Mouse (Mus musculus) heart, adult 2 months (tissue): ENCODE measurements at regions not wholly inside any gene's neighbourhood (a gene's known extent, or its start where the extent isn't known, plus 50 kb on each side); places are given as distances from the start of the nearest gene placed in this dataset.

Experiments used
- DNase-seq, 2 experiments: peaks; one replicate each; pipeline ENCODE4 v3.0.0; 2021
- H3K27ac ChIP-seq: fragments of 200-600 bp; 2 replicates; pipeline ENCODE4 v1.8.1; 2022
- H3K27me3 ChIP-seq: fragments of 200-500 bp; 2 replicates; pipeline ENCODE4 v1.6.1; 2012; ENCODE audit warnings: mild to moderate bottlenecking, low read length, inconsistent platforms, mixed read lengths; ENCODE audit not compliant: control insufficient read depth, insufficient read depth
- H3K36me3 ChIP-seq: fragments of 200-500 bp; 2 replicates; pipeline ENCODE4 v1.6.1; 2012; ENCODE audit warnings: low read length, inconsistent platforms; ENCODE audit not compliant: control insufficient read depth, insufficient read depth
- H3K4me1 ChIP-seq: fragments of 200-500 bp; 2 replicates; pipeline ENCODE4 v1.6.1; 2011; ENCODE audit warnings: low read length; ENCODE audit not compliant: control insufficient read depth, insufficient read depth
- H3K4me3 ChIP-seq: fragments of 200-600 bp; 2 replicates; pipeline ENCODE4 v1.8.1; 2022
- H3K79me2 ChIP-seq: fragments of 200-500 bp; replicated peaks from 2 replicates; pipeline ENCODE4 v1.6.1; 2012; ENCODE audit warnings: mild to moderate bottlenecking, inconsistent platforms, low read length, moderate library complexity, mixed read lengths; ENCODE audit not compliant: control insufficient read depth, insufficient read depth
- H3K9ac ChIP-seq: fragments of 200-500 bp; 2 replicates; pipeline ENCODE4 v1.6.1; 2012; ENCODE audit warnings: low read depth, mild to moderate bottlenecking, control low read depth, inconsistent platforms, low read length, mixed read lengths
- CTCF ChIP-seq: fragments of 200-600 bp; IDR thresholded peaks from 2 replicates; pipeline ENCODE4 v1.8.1; 2022; ENCODE audit warnings: antibody characterized with exemption, mild to moderate bottlenecking, moderate library complexity
- EP300 ChIP-seq: fragments of 200-500 bp; IDR thresholded peaks from 2 replicates; pipeline ENCODE4 v1.6.1; 2011; ENCODE audit warnings: low read depth, low read length, control low read depth; ENCODE audit not compliant: insufficient read depth
- POLR2A ChIP-seq: fragments of 200-500 bp; IDR thresholded peaks from 2 replicates; pipeline ENCODE4 v1.6.1; 2011; ENCODE audit warnings: mild to moderate bottlenecking, low read depth, low read length, control low read depth; ENCODE audit not compliant: insufficient read depth
- WGBS: fragments of 180-500 bp; shearing (Covaris S2); methylation state at CpG from one replicate; pipeline ENCODE4 v1.1.7; 2018; 5-methylcytosine and 5-hydroxymethylcytosine counted together
- intact Hi-C: fragments of 180-260 bp; cut with DNase I; formaldehyde crosslinking; loops from one replicate; pipeline ENCODE4 v1.15.1; 2025

- no peaks in the 10 kb centered on the region for H3K79me2 ChIP-seq
- 45% methylated on average over 5 of the region's 5 CpGs for WGBS
- no peak overlapping the region for H3K4me3 ChIP-seq
- H3K36me3 ChIP-seq = no peaks in the 10 kb centered on the region
- no peaks in the 10 kb centered on the region for H3K4me1 ChIP-seq
- H3K27ac ChIP-seq = no peak overlapping the region
- no peaks in the 10 kb centered on the region for H3K27me3 ChIP-seq
- TF ChIP-seq CTCF = no peak
- no peak for TF ChIP-seq EP300
- no peak for TF ChIP-seq POLR2A
- H3K9ac ChIP-seq = no peak overlapping the region
- intact Hi-C loops = no loop called here
- no peak for DNase-seq
Observed at GRCm38 (mm10) chr1:69746575-69747290, 59.7 kb upstream of the Ikzf2 start.

- WGBS = 69% methylated on average over 1 of the region's 1 CpGs
- Histone ChIP-seq H3K27ac (no peak overlapping the region), H3K4me3 (no peak overlapping the region), H3K4me1 (no peaks in the 10 kb centered on the region), H3K79me2 (no peaks in the 10 kb centered on the region), H3K9ac (no peak overlapping the region), H3K36me3 (no peaks in the 10 kb centered on the region), H3K27me3 (no peaks in the 10 kb centered on the region)
- no peak for DNase-seq
- intact Hi-C loops = no loop called here
- no peak for TF ChIP-seq CTCF
- no peak for TF ChIP-seq EP300
- TF ChIP-seq POLR2A = no peak
Observed at GRCm38 (mm10) chr1:69752724-69753123, 65.7 kb upstream of the Ikzf2 start.

DNA sequence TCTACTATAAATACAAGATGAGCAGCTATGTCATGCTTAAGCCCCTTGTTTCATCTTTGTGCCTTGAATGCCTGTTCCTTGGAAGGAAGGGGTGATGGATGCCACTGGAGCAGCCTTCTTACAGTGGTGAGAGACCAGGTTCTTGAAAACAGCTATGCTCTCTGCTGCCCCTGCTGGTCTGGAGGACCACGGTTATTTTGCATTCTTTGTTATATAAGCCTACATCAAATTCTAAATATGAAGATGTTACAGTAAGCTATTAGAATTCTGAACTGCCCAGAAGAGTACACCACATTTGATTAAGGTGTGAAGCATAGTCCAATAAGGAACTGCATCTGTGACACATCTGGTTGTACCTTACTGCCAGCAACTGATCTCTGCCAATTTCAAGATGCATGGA is 69.1 kb upstream of the Spag16 start:
- no peak for DNase-seq
- no peak for TF ChIP-seq CTCF
- TF ChIP-seq POLR2A = no peak
- TF ChIP-seq EP300 = no peak
- H3K36me3 ChIP-seq = no peaks in the 10 kb centered on the region
- 0 out of 2 replicates have a peak, but pooled peaks cover 2% of the 10 kb centered on the region for H3K27me3 ChIP-seq
- H3K4me1 ChIP-seq = no peaks in the 10 kb centered on the region
- no peaks in the 10 kb centered on the region for H3K79me2 ChIP-seq
- 89% methylated on average over 1 of the region's 1 CpGs for whole genome bisulfite sequencing
- no peak overlapping the region for H3K4me3 ChIP-seq
- no peak overlapping the region for H3K9ac ChIP-seq
- intact Hi-C loops = no loop called here
- no peak overlapping the region for H3K27ac ChIP-seq

DNA sequence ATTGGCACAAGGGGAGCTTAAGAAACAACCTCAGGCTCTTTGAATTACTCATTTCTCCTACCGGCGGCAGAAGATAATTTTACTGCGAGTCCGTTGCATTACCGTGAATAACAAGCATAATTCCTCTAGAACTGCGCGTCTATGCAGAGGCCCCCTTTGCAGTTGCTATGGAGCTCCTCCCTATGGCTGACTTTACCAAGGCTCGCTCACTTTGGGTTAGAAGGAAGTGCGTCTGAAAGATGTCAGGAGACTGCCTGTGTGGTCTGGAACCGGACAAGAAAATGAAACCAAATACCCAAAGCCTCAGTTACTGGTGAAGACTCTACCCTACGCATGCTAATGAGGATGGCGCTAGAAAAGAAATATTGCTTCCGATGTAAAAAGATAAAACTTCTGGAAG is 67.2 kb upstream of the Spag16 start:
- TF ChIP-seq CTCF = no peak
- no peak for TF ChIP-seq EP300
- TF ChIP-seq POLR2A = no peak
- H3K4me3 ChIP-seq = no peak overlapping the region
- 64% methylated on average over 13 of the region's 13 CpGs for WGBS

GRCm38 (mm10) chr1:69768714-69769113 is 58.1 kb upstream of the Spag16 start:
- Histone ChIP-seq H3K4me1 (no peaks in the 10 kb centered on the region), H3K9ac (no peak overlapping the region)
- 55% methylated on average over 11 of the region's 11 CpGs for WGBS

More for the DNA sequence above, 67.2 kb upstream of the Spag16 start:
- intact Hi-C loops = no loop called here
- Histone ChIP-seq H3K27me3 (0 out of 2 replicates have a peak, but pooled peaks cover 2% of the 10 kb centered on the region), H3K9ac (no peak overlapping the region), H3K36me3 (no peaks in the 10 kb centered on the region), H3K79me2 (no peaks in the 10 kb centered on the region), H3K4me1 (no peaks in the 10 kb centered on the region), H3K27ac (no peak overlapping the region)
- peak in 1 of 2 experiments; percentile 2 for DNase-seq

GRCm38 (mm10) chr1:69770209-69770608 is 56.6 kb upstream of the Spag16 start:
- H3K27ac ChIP-seq = no peak overlapping the region
- H3K4me1 ChIP-seq = no peaks in the 10 kb centered on the region
- H3K79me2 ChIP-seq = no peaks in the 10 kb centered on the region
- H3K4me3 ChIP-seq = no peak overlapping the region
- WGBS = 75% methylated on average over 8 of the region's 8 CpGs
- no peak for DNase-seq
- H3K27me3 ChIP-seq = no peaks in the 10 kb centered on the region
- TF ChIP-seq CTCF = no peak
- TF ChIP-seq POLR2A = no peak
- H3K9ac ChIP-seq = no peak overlapping the region
- intact Hi-C loops = no loop called here
- no peaks in the 10 kb centered on the region for H3K36me3 ChIP-seq

More at GRCm38 (mm10) chr1:69768714-69769113, 58.1 kb upstream of the Spag16 start:
- Histone ChIP-seq H3K36me3 (no peaks in the 10 kb centered on the region), H3K79me2 (no peaks in the 10 kb centered on the region), H3K27me3 (no peaks in the 10 kb centered on the region), H3K27ac (no peak overlapping the region), H3K4me3 (no peak overlapping the region)
- no peak for DNase-seq
- intact Hi-C loops = no loop called here
- TF ChIP-seq CTCF (no peak), EP300 (no peak), POLR2A (no peak)
